20 mouse cellular contexts compared by ENCODE assay signal in the genomic region with DNA sequence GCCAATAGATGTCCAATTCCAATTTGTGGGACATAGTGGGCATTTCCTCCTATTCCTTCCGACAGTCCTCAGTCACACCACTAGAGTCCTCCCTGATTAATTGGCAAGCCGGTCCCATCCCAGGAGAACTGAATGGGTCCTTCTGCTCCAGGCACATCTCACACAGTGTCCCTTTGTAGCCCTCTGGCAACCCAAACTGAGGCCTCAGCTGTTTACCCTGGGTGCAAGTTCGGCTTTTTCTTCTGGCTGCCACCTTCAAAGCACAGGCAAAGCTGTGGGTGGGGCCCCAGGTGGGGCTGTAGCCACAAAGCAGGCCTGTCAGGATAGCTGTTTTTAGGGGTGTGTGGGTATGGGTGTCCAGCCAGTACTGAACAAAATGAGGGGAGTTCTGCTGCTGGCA. TPM values are rescaled to one million over a fixed set of nuclear protein-coding genes. Genes with fewer than 3 reads are reported as not detected.
"Had no signal": no experiment of that assay in that cellular context is flagged by ENCODE, and none has a peak within 500 bp of the region (broad histone marks: within the 10 kb centered on the region; RNA-seq: fewer than 3 reads in every experiment).

No protein-coding gene starts in this region.

- DNase-seq: retina, postnatal 1 day; right cerebral cortex, adult 18-20 months; right cerebral cortex, postnatal 14 days; right cerebral cortex, postnatal 25 days; right cerebral cortex, postnatal 4 days; spleen, adult 18-20 months; thymus, adult 18-20 months; thymus, adult 2 months; thymus, postnatal 14 days; thymus, postnatal 25 days; thymus, postnatal 36 days; thymus, postnatal 4 days had no signal

- H3K4me3 ChIP-seq: neural tube, embryonic 13.5 days; neural tube, embryonic 15.5 days; stomach, embryonic 15.5 days had no signal

- H3K9me3 ChIP-seq: neural tube, embryonic 13.5 days; neural tube, embryonic 15.5 days; stomach, embryonic 15.5 days had no signal

- H3K4me1 ChIP-seq: stomach, embryonic 15.5 days had no signal

- H3K27ac ChIP-seq: neural tube, embryonic 13.5 days; neural tube, embryonic 15.5 days; stomach, embryonic 15.5 days; stomach, postnatal 0 days had no signal

- H3K27me3 ChIP-seq: neural tube, embryonic 13.5 days; neural tube, embryonic 15.5 days; stomach, embryonic 15.5 days had no signal

- H3K36me3 ChIP-seq: neural tube, embryonic 13.5 days; neural tube, embryonic 15.5 days; stomach, embryonic 15.5 days had no signal

RNA-seq across cellular contexts. Expression of a gene that starts 52.3 kb away (rescaled TPM):
- total RNA-seq: neutrophil, adult 5-6 weeks had no signal
- polyA plus RNA-seq: stomach, embryonic 14.5 days; stomach, embryonic 16.5 days; stomach, postnatal 0 days; urinary bladder, adult 2 months had no signal
